Mouse (Mus musculus) myocyte (in vitro differentiated cells): ENCODE results near the gene Cyb5r4. TPM values are rescaled to one million over a fixed set of nuclear protein-coding genes. Genes with fewer than 3 reads are reported as not detected.
"Not testable (repeated sequence)": the region's sequence is repeated elsewhere in the genome, so short reads cannot be mapped to it uniquely, and the experiment has no call there.

ENCODE experiments used
- H3K27me3 ChIP-seq: one replicate; pipeline ENCODE4 v1.6.1; 2011; ENCODE audit not compliant: control insufficient read depth, insufficient read depth, insufficient read length
- H3K36me3 ChIP-seq: one replicate; pipeline ENCODE4 v1.6.1; 2011; ENCODE audit not compliant: control insufficient read depth, insufficient read depth
- H3K4me2 ChIP-seq: one replicate; pipeline ENCODE4 v1.6.1; 2011; ENCODE audit warnings: low read depth, control low read depth
- H3K4me3 ChIP-seq: one replicate; pipeline ENCODE4 v1.5.1; 2011; ENCODE audit warnings: mild to moderate bottlenecking, control low read depth, moderate library complexity
- H3K79me2 ChIP-seq: one replicate; pipeline ENCODE4 v1.6.1; 2011; ENCODE audit not compliant: control insufficient read depth, insufficient read depth
- H3ac ChIP-seq: one replicate; pipeline ENCODE4 v1.6.1; 2011; ENCODE audit not compliant: control insufficient read depth, insufficient read length
- CEBPB ChIP-seq: IDR thresholded peaks from 2 replicates; pipeline ENCODE4 v1.6.1; 2011; ENCODE audit warnings: mild to moderate bottlenecking, moderate library complexity; ENCODE audit not compliant: poor library complexity, insufficient read depth, severe bottlenecking
- E2F4 ChIP-seq: IDR thresholded peaks from one replicate; pipeline ENCODE4 v1.6.1; 2011; ENCODE audit warnings: mild to moderate bottlenecking, control low read depth, moderate library complexity; ENCODE audit not compliant: insufficient read depth
- MAX ChIP-seq: IDR thresholded peaks from one replicate; pipeline ENCODE4 v1.6.1; 2011; ENCODE audit warnings: low read depth, mild to moderate bottlenecking, control low read depth
- MYOD1 ChIP-seq, 3 experiments: IDR thresholded peaks; one replicate each; pipeline ENCODE4 v1.6.1; 2011; ENCODE audit warnings: control low read depth in 2 of 3, low read depth in 2 of 3, mild to moderate bottlenecking in 2 of 3, moderate library complexity in 1 of 3; ENCODE audit not compliant: insufficient read length in 2 of 3, control insufficient read depth in 1 of 3
- MYOG ChIP-seq, 3 experiments: IDR thresholded peaks; one replicate each; pipeline ENCODE4 v1.6.1; 2011; ENCODE audit warnings: control low read depth in 2 of 3, low read depth in 2 of 3, mild to moderate bottlenecking in 2 of 3; ENCODE audit not compliant: insufficient read length in 2 of 3, control insufficient read depth in 1 of 3, insufficient read depth in 1 of 3
- POLR2A ChIP-seq: IDR thresholded peaks from one replicate; pipeline ENCODE4 v1.6.1; 2011; ENCODE audit warnings: low read depth, mild to moderate bottlenecking, control low read depth, moderate library complexity; ENCODE audit not compliant: insufficient read length
- POLR2AphosphoS2 ChIP-seq: IDR thresholded peaks from one replicate; pipeline ENCODE4 v1.6.1; 2011; ENCODE audit warnings: low read depth, control low read depth; ENCODE audit not compliant: insufficient read length
- REST ChIP-seq: IDR thresholded peaks from one replicate; pipeline ENCODE4 v1.6.1; 2011; ENCODE audit warnings: mild to moderate bottlenecking, control low read depth, moderate library complexity; ENCODE audit not compliant: insufficient read depth, insufficient read length
- SRF ChIP-seq: IDR thresholded peaks from one replicate; pipeline ENCODE4 v1.6.1; 2011; ENCODE audit warnings: low read depth; ENCODE audit not compliant: control insufficient read depth, insufficient read length
- TCF12 ChIP-seq: IDR thresholded peaks from one replicate; pipeline ENCODE4 v1.6.1; 2011; ENCODE audit warnings: mild to moderate bottlenecking, control low read depth; ENCODE audit not compliant: poor library complexity, insufficient read depth, severe bottlenecking
- TCF3 ChIP-seq: IDR thresholded peaks from one replicate; pipeline ENCODE4 v1.6.1; 2011; ENCODE audit warnings: low read depth, control low read depth; ENCODE audit not compliant: insufficient read length
- USF1 ChIP-seq: IDR thresholded peaks from one replicate; pipeline ENCODE4 v1.6.1; 2011; ENCODE audit warnings: low read depth, mild to moderate bottlenecking, control low read depth, moderate library complexity
- polyA plus RNA-seq: library from polyadenylated mRNA; unstranded; fragments of >200 nt; fragmentation: generic; extraction: Trizol; gene quantifications from one replicate; pipeline ENCODE4 v1.2.1, GENCODE M21; 2012; ENCODE audit warnings: missing spikeins

Cyb5r4 gene
- polyA plus RNA-seq, 1 experiment, result 9.4 TPM

DNA sequence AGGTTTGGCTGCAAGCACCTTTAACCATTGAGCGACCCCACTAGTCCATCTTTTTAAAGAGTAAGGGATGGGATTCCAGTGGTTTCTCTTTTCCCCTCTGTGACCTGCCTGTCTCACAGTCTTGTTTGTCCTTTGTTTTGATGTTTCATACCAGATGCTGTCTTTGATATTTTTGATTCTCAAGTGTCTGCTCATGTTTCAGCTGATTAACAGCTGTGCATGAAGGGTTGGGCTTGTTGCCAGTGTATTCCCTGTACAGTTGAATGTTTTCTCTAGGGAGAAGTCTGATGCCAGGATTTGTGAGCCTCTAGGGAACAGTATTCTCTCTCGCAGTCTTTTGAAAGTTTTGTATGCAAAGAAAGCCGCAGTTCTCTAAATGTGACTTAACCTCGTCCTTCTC is 27.6 kb downstream of the Cyb5r4 start:
- H3K4me2 ChIP-seq, result peak overlapping the region; percentile 8
- peak; percentile 31 to 63 (median 61) for TF ChIP-seq MYOD1 (IDR thresholded peaks at IDR 0.05; ENCODE audit: control insufficient read depth in 1 of 3, insufficient read length in 2 of 3, low read depth in 2 of 3)
- no peak for TF ChIP-seq USF1
- TF ChIP-seq CEBPB, result no peak
- TF ChIP-seq SRF, result no peak
- TF ChIP-seq MYOG (IDR thresholded peaks at IDR 0.05; ENCODE audit: control insufficient read depth in 1 of 3, insufficient read depth in 1 of 3, insufficient read length in 2 of 3, low read depth in 2 of 3), result peak in 1 of 3 experiments; percentile 85
- H3K4me3 ChIP-seq, result no peak overlapping the region
- H3ac ChIP-seq, result no peak overlapping the region
- H3K27me3 ChIP-seq, result no peaks in the 10 kb centered on the region
- no peaks in the 10 kb centered on the region for H3K79me2 ChIP-seq
- H3K36me3 ChIP-seq, result no peaks in the 10 kb centered on the region

DNA sequence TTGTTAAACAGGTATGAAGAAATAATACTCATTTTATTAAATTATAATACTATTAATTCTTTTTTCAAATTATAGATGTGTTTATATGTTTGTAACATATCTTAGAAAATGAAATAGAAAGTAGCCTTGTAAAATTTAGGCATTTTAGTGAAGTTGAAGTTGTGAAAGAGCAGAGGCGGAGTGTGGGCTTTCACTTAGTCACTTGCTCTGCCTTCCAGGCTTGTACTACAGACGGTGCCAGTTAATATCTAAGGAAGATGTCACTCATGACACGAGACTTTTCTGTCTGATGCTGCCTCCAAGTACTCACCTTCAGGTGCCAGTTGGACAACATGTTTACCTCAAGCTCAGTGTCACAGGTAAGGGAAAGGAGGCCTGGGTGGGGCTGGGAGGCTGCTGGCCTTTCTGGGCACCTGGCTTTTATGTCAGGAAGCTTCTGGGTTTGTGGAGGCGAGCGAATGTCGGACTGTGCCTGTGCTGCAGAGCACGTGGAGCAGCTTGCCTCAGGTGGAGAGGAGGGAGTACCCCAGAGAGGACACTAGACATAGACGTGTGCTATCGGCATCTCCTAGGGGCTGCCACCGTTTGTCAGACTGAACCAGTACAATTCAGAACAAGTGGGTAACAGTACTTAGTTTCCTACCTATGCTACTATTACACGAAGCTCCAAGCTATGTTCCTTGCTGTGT is 33.9 kb downstream of the Cyb5r4 start:
- Histone ChIP-seq H3K27me3 (no peaks in the 10 kb centered on the region), H3K4me2 (no peak overlapping the region), H3K4me3 (no peak overlapping the region), H3K79me2 (no peaks in the 10 kb centered on the region), H3K36me3 (peaks cover 3% of the 10 kb centered on the region), H3ac (no peak overlapping the region)
- TF ChIP-seq MAX (no peak), MYOD1 (IDR thresholded peaks at IDR 0.05; ENCODE audit: control insufficient read depth in 1 of 3, insufficient read length in 2 of 3, low read depth in 2 of 3) (no peak), REST (no peak), POLR2AphosphoS2 (no peak), MYOG (IDR thresholded peaks at IDR 0.05; ENCODE audit: control insufficient read depth in 1 of 3, insufficient read depth in 1 of 3, insufficient read length in 2 of 3, low read depth in 2 of 3) (no peak), USF1 (no peak), CEBPB (no peak), TCF3 (no peak), SRF (no peak), E2F4 (no peak), POLR2A (no peak), TCF12 (no peak)

DNA sequence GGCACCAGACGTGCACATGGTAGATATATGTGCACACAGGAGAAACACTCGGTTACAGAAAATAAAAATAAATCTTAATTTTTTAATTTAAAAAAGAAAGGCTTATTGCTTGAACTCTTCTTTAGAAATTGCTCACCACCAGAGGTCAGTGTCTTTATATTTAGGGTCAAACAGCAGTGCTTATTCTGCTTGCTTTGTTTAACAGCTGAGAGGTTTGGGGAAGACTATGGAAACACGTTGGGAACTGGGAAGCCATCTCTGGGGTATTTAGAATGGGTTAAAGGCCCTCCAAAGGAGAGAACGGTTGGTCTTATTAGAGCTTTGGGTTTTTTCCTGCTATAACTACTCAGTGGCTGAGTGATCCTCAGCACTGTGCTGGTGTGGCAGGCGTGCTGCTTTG is 40.5 kb downstream of the Cyb5r4 start:
- H3K4me3 ChIP-seq, result no peak overlapping the region
- H3K36me3 ChIP-seq, result no peaks in the 10 kb centered on the region
- TF ChIP-seq POLR2AphosphoS2, result no peak
- no peak for TF ChIP-seq MYOD1 (IDR thresholded peaks at IDR 0.05; ENCODE audit: control insufficient read depth in 1 of 3, insufficient read length in 2 of 3, low read depth in 2 of 3)
- no peak for TF ChIP-seq CEBPB
- no peak for TF ChIP-seq TCF3
- no peak for TF ChIP-seq SRF
- TF ChIP-seq E2F4, result no peak
- TF ChIP-seq REST, result no peak
- no peak for TF ChIP-seq TCF12
- TF ChIP-seq MAX, result no peak
- TF ChIP-seq POLR2A, result no peak
- no peak for TF ChIP-seq USF1
- TF ChIP-seq MYOG (IDR thresholded peaks at IDR 0.05; ENCODE audit: control insufficient read depth in 1 of 3, insufficient read depth in 1 of 3, insufficient read length in 2 of 3, low read depth in 2 of 3), result no peak
- H3K27me3 ChIP-seq, result no peaks in the 10 kb centered on the region
- H3ac ChIP-seq, result no peak overlapping the region
- H3K4me2 ChIP-seq, result no peak overlapping the region
- no peaks in the 10 kb centered on the region for H3K79me2 ChIP-seq

DNA sequence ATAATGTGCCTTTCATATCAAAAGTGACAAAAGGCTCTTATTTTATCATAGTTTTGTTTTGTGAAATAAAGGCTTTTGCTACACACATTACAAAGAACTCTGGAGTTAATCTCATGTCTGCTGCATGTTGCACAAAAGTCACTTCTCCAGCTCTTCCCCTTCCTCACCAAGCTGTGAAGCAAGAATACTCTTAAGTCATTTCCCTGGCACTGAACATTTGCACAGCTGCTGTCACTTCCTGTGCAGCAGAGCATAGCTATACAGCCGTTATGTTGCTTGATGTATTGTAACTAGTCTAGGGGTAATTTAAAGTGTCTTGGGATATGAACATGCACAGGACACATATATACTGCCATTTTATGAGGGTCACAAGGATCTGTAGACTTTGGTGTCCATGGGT is 46.3 kb downstream of the Cyb5r4 start:
- TF ChIP-seq TCF12 (no peak), MYOD1 (IDR thresholded peaks at IDR 0.05; ENCODE audit: control insufficient read depth in 1 of 3, insufficient read length in 2 of 3, low read depth in 2 of 3) (no peak), POLR2A (no peak), CEBPB (no peak), POLR2AphosphoS2 (no peak), E2F4 (no peak), MAX (no peak), MYOG (IDR thresholded peaks at IDR 0.05; ENCODE audit: control insufficient read depth in 1 of 3, insufficient read depth in 1 of 3, insufficient read length in 2 of 3, low read depth in 2 of 3) (no peak), SRF (no peak), TCF3 (no peak), REST (no peak), USF1 (no peak)
- H3K4me2 ChIP-seq, result no peak overlapping the region
- H3K4me3 ChIP-seq, result no peak overlapping the region
- no peak overlapping the region for H3ac ChIP-seq
- peaks cover 9% of the 10 kb centered on the region for H3K36me3 ChIP-seq
- no peaks in the 10 kb centered on the region for H3K79me2 ChIP-seq
- H3K27me3 ChIP-seq, result no peaks in the 10 kb centered on the region

DNA sequence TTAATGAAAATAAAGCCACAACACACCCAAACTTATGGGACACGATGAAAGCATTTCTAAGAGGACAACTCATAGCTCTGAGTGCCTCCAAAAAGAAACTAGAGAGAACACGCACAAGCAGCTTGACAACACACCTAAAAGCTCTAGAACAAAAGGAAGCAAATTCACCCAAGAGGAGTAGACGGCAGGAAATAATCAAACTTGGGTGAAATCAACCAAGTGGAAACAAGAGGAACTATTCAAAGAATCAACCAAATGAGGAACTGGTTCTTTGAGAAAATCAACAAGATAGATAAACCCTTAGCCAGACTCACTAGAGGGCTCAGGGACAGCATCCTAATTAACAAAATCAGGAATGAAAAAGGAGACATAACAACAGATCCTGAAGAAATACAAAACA is 49.8 kb downstream of the Cyb5r4 start:
- not testable (repeated sequence) for H3K4me3 ChIP-seq, H3K4me2 ChIP-seq

More for the DNA sequence above, 49.8 kb downstream of the Cyb5r4 start:
- H3K79me2 ChIP-seq, H3K27me3 ChIP-seq, H3K36me3 ChIP-seq, H3ac ChIP-seq: not testable (repeated sequence)
